Mouse (Mus musculus) hindbrain, embryonic 10.5 days (tissue): Measurements from ENCODE around the gene Tuba1a. TPM values are rescaled to one million over a fixed set of nuclear protein-coding genes. Genes with fewer than 3 reads are reported as not detected.

ENCODE experiments used
- polyA plus RNA-seq: library from polyadenylated mRNA; unstranded; fragments of >200 nt; fragmentation: Nextera tagmentation; extraction: Ambion mirVana; gene quantifications from 2 replicates; pipeline ENCODE4 v1.2.1, GENCODE M21; 2016

The Tuba1a gene
- polyA plus RNA-seq, 1 experiment from 2014 or later = 8,764 TPM

Other genes starting within 250 kb of the Tuba1a start
- 1.7 and 3.1 TPM in 2 replicates for gene Ccdc65, start 245.5 kb downstream of the Tuba1a start, polyA plus RNA-seq
- gene Fkbp11, start 225.5 kb downstream of the Tuba1a start, polyA plus RNA-seq = 12.9 and 15.9 TPM in 2 replicates
- 42.6 and 45.1 TPM in 2 replicates for gene Arf3, start 190.5 kb downstream of the Tuba1a start, polyA plus RNA-seq
- gene Wnt10b, start 175.6 kb downstream of the Tuba1a start, polyA plus RNA-seq = 0.21 and 0.44 TPM in 2 replicates
- 13.7 and 13.8 TPM in 2 replicates for gene Wnt1, start 163.8 kb downstream of the Tuba1a start, polyA plus RNA-seq
- 0.21 and 0.56 TPM in 2 replicates for gene Ddn, start 144.2 kb downstream of the Tuba1a start, polyA plus RNA-seq
- 88.7 and 89.0 TPM in 2 replicates for gene Prkag1, start 122.2 kb downstream of the Tuba1a start, polyA plus RNA-seq
- 10.2 and 11.2 TPM in 2 replicates for gene Kmt2d, start 82.5 kb downstream of the Tuba1a start, polyA plus RNA-seq
- 21.0 and 25.7 TPM in 2 replicates for gene Rhebl1, start 59.2 kb downstream of the Tuba1a start, polyA plus RNA-seq
- gene Dhh, start 55.2 kb downstream of the Tuba1a start, polyA plus RNA-seq = 0.42 and 0.46 TPM in 2 replicates
- 22.3 and 25.5 TPM in 2 replicates for gene Lmbr1l, start 35.5 kb downstream of the Tuba1a start, polyA plus RNA-seq
- 2,254 and 2,463 TPM in 2 replicates for gene Tuba1b, start 19.1 kb downstream of the Tuba1a start, polyA plus RNA-seq
- not detected in 2 replicates for gene Gm49450, start 152 bp downstream of the Tuba1a start, polyA plus RNA-seq
- gene Tuba1c, start 76.2 kb upstream of the Tuba1a start, polyA plus RNA-seq = 111 and 135 TPM in 2 replicates
- gene Prph, start 101.5 kb upstream of the Tuba1a start, polyA plus RNA-seq = 9.7 and 14.4 TPM in 2 replicates
- 41.6 and 46.8 TPM in 2 replicates for gene Troap, start 120.9 kb upstream of the Tuba1a start, polyA plus RNA-seq
- gene C1ql4, start 134.1 kb upstream of the Tuba1a start, polyA plus RNA-seq = 0.78 and 8.7 TPM in 2 replicates
- 1.9 and 2.2 TPM in 2 replicates for gene Dnajc22, start 139.5 kb upstream of the Tuba1a start, polyA plus RNA-seq
- gene Spats2, start 172.2 kb upstream of the Tuba1a start, polyA plus RNA-seq = 58.4 and 62.6 TPM in 2 replicates